19 mouse cellular contexts compared by ENCODE assay signal in the genomic region with DNA sequence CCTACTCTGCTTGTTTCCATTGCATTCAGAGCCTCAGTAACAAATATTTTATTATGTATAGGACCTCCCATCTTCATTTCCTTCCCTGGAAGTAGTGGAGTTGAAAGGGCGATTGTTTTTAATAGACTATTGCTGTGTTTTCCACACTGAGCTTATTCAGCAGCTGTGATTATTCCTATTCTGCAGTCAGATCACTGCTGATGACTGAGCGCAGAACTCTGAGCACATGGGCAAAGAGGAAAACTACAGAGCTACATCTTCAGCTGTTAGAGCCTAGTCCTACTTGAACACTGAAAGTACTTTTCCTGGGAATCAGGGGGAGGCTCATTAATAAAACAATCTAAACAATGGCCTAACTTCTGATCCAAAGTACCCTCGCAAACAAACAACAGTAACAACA. TPM values are rescaled to one million over a fixed set of nuclear protein-coding genes. Genes with fewer than 3 reads are reported as not detected.
"Had no signal": no experiment of that assay in that cellular context is flagged by ENCODE, and none has a peak within 500 bp of the region (broad histone marks: within the 10 kb centered on the region; RNA-seq: fewer than 3 reads in every experiment).

No protein-coding gene starts in this region.

- DNase-seq: lung, embryonic 14.5 days; lung, postnatal 10 days; lung, postnatal 4 days; midbrain, embryonic 14.5 days; retina, postnatal 1 day; right cerebral cortex, adult 18-20 months; right cerebral cortex, postnatal 25 days; right cerebral cortex, postnatal 4 days; spleen, adult 18-20 months; thymus, adult 18-20 months; thymus, postnatal 14 days; thymus, postnatal 36 days had no signal

- H3K9ac ChIP-seq: lung, embryonic 14.5 days; midbrain, embryonic 12.5 days; neural tube, embryonic 13.5 days; neural tube, embryonic 15.5 days had no signal

- H3K4me3 ChIP-seq: midbrain, embryonic 10.5 days; midbrain, embryonic 12.5 days; myocyte; neural tube, embryonic 13.5 days; neural tube, embryonic 15.5 days had no signal

- H3K27ac ChIP-seq: midbrain, embryonic 10.5 days; midbrain, embryonic 12.5 days; neural tube, embryonic 13.5 days; neural tube, embryonic 15.5 days had no signal

- ATAC-seq: midbrain, embryonic 16.5 days had no signal

- H3K27me3 ChIP-seq: midbrain, embryonic 12.5 days; neural tube, embryonic 13.5 days; neural tube, embryonic 15.5 days had no signal

- H3K36me3 ChIP-seq: midbrain, embryonic 10.5 days; midbrain, embryonic 12.5 days; neural tube, embryonic 13.5 days; neural tube, embryonic 15.5 days had no signal

- H3K4me2 ChIP-seq: lung, embryonic 14.5 days; midbrain, embryonic 12.5 days; neural tube, embryonic 13.5 days; neural tube, embryonic 15.5 days had no signal

- H3K9me3 ChIP-seq: midbrain, embryonic 10.5 days; midbrain, embryonic 12.5 days; neural tube, embryonic 13.5 days; neural tube, embryonic 15.5 days had no signal

RNA-seq across cellular contexts. Expression of gene Nav3, which starts 23.2 kb away (rescaled TPM):
- total RNA-seq: megakaryocyte-erythroid progenitor cell, adult 5-6 weeks had no signal
